Mouse (Mus musculus) myocyte (in vitro differentiated cells): ENCODE results near the gene Eddm3b. TPM values are rescaled to one million over a fixed set of nuclear protein-coding genes. Genes with fewer than 3 reads are reported as not detected.
"Not testable (repeated sequence)": the region's sequence is repeated elsewhere in the genome, so short reads cannot be mapped to it uniquely, and the experiment has no call there.

Experiments
- H3K27me3 ChIP-seq: one replicate; pipeline ENCODE4 v1.6.1; 2011; ENCODE audit not compliant: control insufficient read depth, insufficient read depth, insufficient read length
- H3K36me3 ChIP-seq: one replicate; pipeline ENCODE4 v1.6.1; 2011; ENCODE audit not compliant: control insufficient read depth, insufficient read depth
- H3K4me2 ChIP-seq: one replicate; pipeline ENCODE4 v1.6.1; 2011; ENCODE audit warnings: low read depth, control low read depth
- H3K4me3 ChIP-seq: one replicate; pipeline ENCODE4 v1.5.1; 2011; ENCODE audit warnings: mild to moderate bottlenecking, control low read depth, moderate library complexity
- H3K79me2 ChIP-seq: one replicate; pipeline ENCODE4 v1.6.1; 2011; ENCODE audit not compliant: control insufficient read depth, insufficient read depth
- H3ac ChIP-seq: one replicate; pipeline ENCODE4 v1.6.1; 2011; ENCODE audit not compliant: control insufficient read depth, insufficient read length
- CEBPB ChIP-seq: IDR thresholded peaks from 2 replicates; pipeline ENCODE4 v1.6.1; 2011; ENCODE audit warnings: mild to moderate bottlenecking, moderate library complexity; ENCODE audit not compliant: poor library complexity, insufficient read depth, severe bottlenecking
- E2F4 ChIP-seq: IDR thresholded peaks from one replicate; pipeline ENCODE4 v1.6.1; 2011; ENCODE audit warnings: mild to moderate bottlenecking, control low read depth, moderate library complexity; ENCODE audit not compliant: insufficient read depth
- MAX ChIP-seq: IDR thresholded peaks from one replicate; pipeline ENCODE4 v1.6.1; 2011; ENCODE audit warnings: low read depth, mild to moderate bottlenecking, control low read depth
- MYOD1 ChIP-seq, 3 experiments: IDR thresholded peaks; one replicate each; pipeline ENCODE4 v1.6.1; 2011; ENCODE audit warnings: control low read depth in 2 of 3, low read depth in 2 of 3, mild to moderate bottlenecking in 2 of 3, moderate library complexity in 1 of 3; ENCODE audit not compliant: insufficient read length in 2 of 3, control insufficient read depth in 1 of 3
- MYOG ChIP-seq, 3 experiments: IDR thresholded peaks; one replicate each; pipeline ENCODE4 v1.6.1; 2011; ENCODE audit warnings: control low read depth in 2 of 3, low read depth in 2 of 3, mild to moderate bottlenecking in 2 of 3; ENCODE audit not compliant: insufficient read length in 2 of 3, control insufficient read depth in 1 of 3, insufficient read depth in 1 of 3
- POLR2A ChIP-seq: IDR thresholded peaks from one replicate; pipeline ENCODE4 v1.6.1; 2011; ENCODE audit warnings: low read depth, mild to moderate bottlenecking, control low read depth, moderate library complexity; ENCODE audit not compliant: insufficient read length
- POLR2AphosphoS2 ChIP-seq: IDR thresholded peaks from one replicate; pipeline ENCODE4 v1.6.1; 2011; ENCODE audit warnings: low read depth, control low read depth; ENCODE audit not compliant: insufficient read length
- REST ChIP-seq: IDR thresholded peaks from one replicate; pipeline ENCODE4 v1.6.1; 2011; ENCODE audit warnings: mild to moderate bottlenecking, control low read depth, moderate library complexity; ENCODE audit not compliant: insufficient read depth, insufficient read length
- SRF ChIP-seq: IDR thresholded peaks from one replicate; pipeline ENCODE4 v1.6.1; 2011; ENCODE audit warnings: low read depth; ENCODE audit not compliant: control insufficient read depth, insufficient read length
- TCF12 ChIP-seq: IDR thresholded peaks from one replicate; pipeline ENCODE4 v1.6.1; 2011; ENCODE audit warnings: mild to moderate bottlenecking, control low read depth; ENCODE audit not compliant: poor library complexity, insufficient read depth, severe bottlenecking
- TCF3 ChIP-seq: IDR thresholded peaks from one replicate; pipeline ENCODE4 v1.6.1; 2011; ENCODE audit warnings: low read depth, control low read depth; ENCODE audit not compliant: insufficient read length
- USF1 ChIP-seq: IDR thresholded peaks from one replicate; pipeline ENCODE4 v1.6.1; 2011; ENCODE audit warnings: low read depth, mild to moderate bottlenecking, control low read depth, moderate library complexity
- polyA plus RNA-seq: library from polyadenylated mRNA; unstranded; fragments of >200 nt; fragmentation: generic; extraction: Trizol; gene quantifications from one replicate; pipeline ENCODE4 v1.2.1, GENCODE M21; 2012; ENCODE audit warnings: missing spikeins

Gene Eddm3b
- polyA plus RNA-seq, 1 experiment, result 0.05 TPM

DNA sequence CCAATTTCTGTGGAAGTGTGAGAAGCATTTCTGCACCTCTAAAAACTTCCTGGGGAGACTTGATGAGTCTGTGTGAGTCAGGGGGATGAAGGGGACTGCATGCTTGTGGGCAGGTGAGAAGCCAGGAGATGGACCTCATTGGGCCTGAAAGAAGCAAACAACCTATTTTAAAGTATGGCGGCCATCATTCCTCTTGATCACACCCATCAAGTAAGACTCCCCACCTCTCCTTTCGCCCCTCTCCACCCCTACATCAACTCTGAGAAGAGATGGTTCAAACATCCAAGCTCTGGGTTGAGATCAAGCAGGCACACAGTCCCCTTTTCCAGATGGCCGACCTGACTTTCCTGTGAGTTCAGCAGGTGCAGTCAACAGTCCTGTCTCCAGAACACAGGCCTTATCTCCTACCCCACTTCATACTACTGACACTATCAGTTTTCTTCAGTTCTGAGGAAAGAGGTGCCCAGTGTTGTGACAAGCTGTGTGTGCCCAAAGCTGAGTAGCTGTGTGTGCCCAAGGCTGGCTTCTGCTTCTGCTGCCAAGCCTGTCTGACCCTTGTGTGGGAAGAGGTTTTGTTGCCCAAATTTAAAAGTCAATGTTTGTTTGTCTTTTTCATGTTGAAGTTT is 36.1 kb downstream of the Eddm3b start:
- Histone ChIP-seq H3K4me3 (no peak overlapping the region), H3ac (no peak overlapping the region), H3K36me3 (no peaks in the 10 kb centered on the region), H3K79me2 (no peaks in the 10 kb centered on the region), H3K27me3 (no peaks in the 10 kb centered on the region), H3K4me2 (no peak overlapping the region)
- no peak for TF ChIP-seq POLR2A
- no peak for TF ChIP-seq MYOD1 (IDR thresholded peaks at IDR 0.05; ENCODE audit: control insufficient read depth in 1 of 3, insufficient read length in 2 of 3, low read depth in 2 of 3)

DNA sequence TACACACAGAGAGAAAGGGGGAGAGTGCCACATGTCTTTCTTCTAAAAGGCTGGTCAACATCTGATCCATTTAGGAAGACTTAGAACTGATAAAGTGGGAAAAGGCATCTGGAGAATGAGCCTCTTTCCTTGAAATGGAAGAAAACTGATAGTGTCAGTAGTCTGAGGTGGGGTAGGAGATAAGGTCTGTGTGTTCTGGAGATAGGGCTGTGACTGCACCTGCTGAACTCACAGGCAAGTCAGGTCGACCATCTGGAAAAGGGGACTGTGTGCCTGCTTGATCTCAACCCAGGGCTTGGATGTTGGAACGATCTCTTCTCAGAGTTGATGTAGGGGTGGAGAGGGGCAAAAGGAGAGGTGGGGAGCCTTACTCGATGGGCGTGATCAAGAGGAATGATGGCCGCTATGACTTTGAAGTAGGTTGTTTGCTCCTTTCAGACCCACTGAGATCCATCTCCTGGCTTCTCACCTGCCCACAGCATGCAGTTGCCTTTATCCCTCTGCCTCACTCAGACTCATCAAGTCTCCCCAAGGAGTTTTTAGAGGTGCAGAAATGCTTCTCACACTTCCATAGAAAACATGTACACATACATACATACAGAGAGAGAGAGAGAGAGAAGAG is 38.1 kb downstream of the Eddm3b start:
- H3ac ChIP-seq, result no peak overlapping the region
- H3K4me2 ChIP-seq, result no peak overlapping the region
- H3K79me2 ChIP-seq, result no peaks in the 10 kb centered on the region
- no peaks in the 10 kb centered on the region for H3K27me3 ChIP-seq
- no peak overlapping the region for H3K4me3 ChIP-seq
- no peaks in the 10 kb centered on the region for H3K36me3 ChIP-seq
- TF ChIP-seq MYOG (IDR thresholded peaks at IDR 0.05; ENCODE audit: control insufficient read depth in 1 of 3, insufficient read depth in 1 of 3, insufficient read length in 2 of 3, low read depth in 2 of 3) (no peak), REST (no peak), USF1 (no peak), POLR2A (no peak), TCF12 (no peak), E2F4 (no peak), CEBPB (no peak), TCF3 (no peak), MYOD1 (IDR thresholded peaks at IDR 0.05; ENCODE audit: control insufficient read depth in 1 of 3, insufficient read length in 2 of 3, low read depth in 2 of 3) (no peak), POLR2AphosphoS2 (no peak), SRF (no peak), MAX (no peak)

- no peak overlapping the region for H3K4me2 ChIP-seq
Observed at GRCm38 (mm10) chr14:51156056-51156735, 42.0 kb downstream of the Eddm3b start.

GRCm38 (mm10) chr14:51156736-51157068 is 42.5 kb downstream of the Eddm3b start:
- H3K36me3 ChIP-seq, result no peaks in the 10 kb centered on the region
- H3ac ChIP-seq, result no peak overlapping the region
- no peaks in the 10 kb centered on the region for H3K79me2 ChIP-seq
- no peak for TF ChIP-seq MYOD1 (IDR thresholded peaks at IDR 0.05; ENCODE audit: control insufficient read depth in 1 of 3, insufficient read length in 2 of 3, low read depth in 2 of 3)
- no peak for TF ChIP-seq POLR2A
- TF ChIP-seq POLR2AphosphoS2, result no peak
- no peak for TF ChIP-seq USF1
- no peak for TF ChIP-seq CEBPB
- no peak for TF ChIP-seq E2F4
- no peak for TF ChIP-seq MAX
- TF ChIP-seq TCF12, result no peak
- TF ChIP-seq REST, result no peak
- no peak for TF ChIP-seq MYOG (IDR thresholded peaks at IDR 0.05; ENCODE audit: control insufficient read depth in 1 of 3, insufficient read depth in 1 of 3, insufficient read length in 2 of 3, low read depth in 2 of 3)
- no peak for TF ChIP-seq TCF3
- no peak for TF ChIP-seq SRF
- H3K27me3 ChIP-seq, result no peaks in the 10 kb centered on the region
- no peak overlapping the region for H3K4me2 ChIP-seq
- H3K4me3 ChIP-seq, result no peak overlapping the region

More at GRCm38 (mm10) chr14:51156056-51156735, 42.0 kb downstream of the Eddm3b start:
- H3K79me2 ChIP-seq, result no peaks in the 10 kb centered on the region
- no peaks in the 10 kb centered on the region for H3K27me3 ChIP-seq
- H3K36me3 ChIP-seq, result no peaks in the 10 kb centered on the region
- H3ac ChIP-seq, result no peak overlapping the region
- TF ChIP-seq POLR2A, result no peak
- H3K4me3 ChIP-seq, result no peak overlapping the region

DNA sequence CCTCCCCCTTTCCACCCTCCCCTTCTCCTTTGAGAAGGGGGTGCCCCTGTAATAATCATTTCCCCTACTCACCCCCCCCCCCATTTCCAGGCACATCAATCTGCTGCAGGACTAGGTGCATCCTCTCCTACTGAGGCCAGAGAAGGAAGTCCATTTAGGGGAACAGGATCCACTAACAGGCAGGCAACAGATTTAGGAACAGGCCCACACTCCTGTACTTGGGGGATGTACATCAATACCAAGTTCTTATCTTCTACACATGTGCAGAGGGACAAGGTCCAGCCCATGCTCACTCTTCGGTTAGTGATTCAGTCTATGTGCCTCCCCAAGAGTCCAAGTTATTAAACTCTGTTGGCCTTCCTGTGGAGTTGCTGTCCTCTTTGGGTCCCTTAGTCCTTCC is 42.8 kb downstream of the Eddm3b start:
- no peaks in the 10 kb centered on the region for H3K79me2 ChIP-seq
- H3K36me3 ChIP-seq, result no peaks in the 10 kb centered on the region
- no peak overlapping the region for H3ac ChIP-seq
- TF ChIP-seq USF1 (no peak), MYOG (IDR thresholded peaks at IDR 0.05; ENCODE audit: control insufficient read depth in 1 of 3, insufficient read depth in 1 of 3, insufficient read length in 2 of 3, low read depth in 2 of 3) (no peak), REST (no peak), E2F4 (no peak), MYOD1 (IDR thresholded peaks at IDR 0.05; ENCODE audit: control insufficient read depth in 1 of 3, insufficient read length in 2 of 3, low read depth in 2 of 3) (no peak), CEBPB (no peak), TCF12 (no peak), MAX (no peak), TCF3 (no peak), SRF (no peak), POLR2A (no peak), POLR2AphosphoS2 (no peak)
- no peak overlapping the region for H3K4me3 ChIP-seq
- no peak overlapping the region for H3K4me2 ChIP-seq
- no peaks in the 10 kb centered on the region for H3K27me3 ChIP-seq

DNA sequence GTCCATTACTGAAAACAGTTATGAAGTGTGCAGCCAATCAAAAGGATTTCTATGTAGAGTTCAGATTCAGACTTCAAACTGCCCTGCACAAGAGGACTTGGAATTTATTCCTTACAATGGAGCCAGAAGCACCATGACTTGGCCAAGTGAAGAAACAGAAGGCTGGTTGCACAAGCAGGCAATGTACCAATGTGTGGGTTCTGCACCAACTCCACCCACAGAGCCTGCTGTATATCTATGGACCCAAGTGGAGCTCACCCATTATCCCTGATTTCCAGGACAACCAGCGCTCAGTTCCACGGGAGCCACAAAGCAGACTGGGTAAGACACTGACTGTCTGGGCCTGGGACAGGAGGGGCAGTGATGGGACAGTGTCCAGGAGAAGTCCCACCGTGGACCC is 47.8 kb downstream of the Eddm3b start, which contains the start of gene Rnase2b:
Rnase2b (plus strand) TSS at position 285 of the 400 bp plus-strand sequence.
- H3K36me3 ChIP-seq, H3K4me3 ChIP-seq, H3K27me3 ChIP-seq, H3ac ChIP-seq, H3K79me2 ChIP-seq, H3K4me2 ChIP-seq: not testable (repeated sequence)

- not testable (repeated sequence) for H3K4me2 ChIP-seq, H3K36me3 ChIP-seq, H3K27me3 ChIP-seq, H3K79me2 ChIP-seq, H3ac ChIP-seq, H3K4me3 ChIP-seq
Observed at GRCm38 (mm10) chr14:51163323-51163722, 49.1 kb downstream of the Eddm3b start.
